In the genomic region with DNA sequence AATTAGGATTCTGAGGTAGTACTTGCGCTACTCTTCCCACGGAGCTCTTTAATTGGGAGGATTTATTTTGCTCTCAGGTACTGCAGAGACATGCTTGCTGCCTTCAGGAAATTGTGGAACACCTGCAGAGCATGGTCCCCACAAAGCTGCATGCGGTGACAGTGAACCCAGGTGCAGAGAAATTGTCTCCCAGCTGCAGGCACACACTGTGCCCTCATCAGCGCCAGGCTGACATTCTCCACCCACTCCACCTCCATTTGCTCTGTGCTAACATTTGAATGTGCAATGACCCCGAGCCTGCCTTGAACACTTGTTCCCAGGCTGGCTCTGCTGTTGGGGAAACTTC, we compare ENCODE assay signal across 14 mouse cellular contexts.
DNase-seq lines count a peak whose midpoint lies in the region; ATAC-seq and TF ChIP-seq lines count a peak whose summit lies in the region.
"Had no signal": no experiment of that assay in that cellular context is flagged by ENCODE, and none has a peak within 500 bp of the region (broad histone marks: within the 10 kb centered on the region; RNA-seq: fewer than 3 reads in every experiment).

No protein-coding gene starts in this region.

- peak; percentile 46 for ATAC-seq in hindbrain, embryonic 11.5 days (ENCODE audit: low FRiP score)
- ATAC-seq in neural tube, embryonic 14.5 days (ENCODE audit: low read depth) = peak; percentile 77
- ATAC-seq: liver, postnatal 0 days had no signal

- H3K4me2 ChIP-seq in hindbrain, embryonic 11.5 days (replicated peaks; ENCODE audit: low read depth, low read length) = no peak overlapping the region
- peak overlapping the region; percentile 21 for H3K4me2 ChIP-seq in neural tube, embryonic 14.5 days (ENCODE audit: low read depth, low read length)
- H3K4me2 ChIP-seq: embryonic facial prominence, embryonic 12.5 days had no signal

- no peak for TF ChIP-seq CTCF in layer of hippocampus, adult 2 months (conservative IDR thresholded peaks at IDR 0.05)

- H3K9ac ChIP-seq in hindbrain, embryonic 11.5 days (ENCODE audit: low read depth, low read length) = no peak overlapping the region
- H3K9ac ChIP-seq in neural tube, embryonic 14.5 days (replicated peaks; ENCODE audit: low read depth, low read length) = no peak overlapping the region
- H3K9ac ChIP-seq: embryonic facial prominence, embryonic 12.5 days; liver, postnatal 0 days had no signal

- peak; percentile 3 to 20 for DNase-seq in layer of hippocampus, adult 2 months (ENCODE audit: low spot score in 2 of 2)
- DNase-seq in layer of hippocampus, postnatal 25 days (ENCODE audit: extremely low spot score in 1 of 2, low spot score in 1 of 2) = no peak
- DNase-seq in hindbrain, embryonic 11.5 days (ENCODE audit: low spot score) = peak; percentile 1
- DNase-seq in layer of hippocampus, postnatal 10 days (ENCODE audit: low spot score in 2 of 2) = peak; percentile 18 to 24
- DNase-seq in heart, adult 11 months = no peak
- DNase-seq in spleen, postnatal 14 days (ENCODE audit: low spot score in 2 of 2) = no peak
- DNase-seq: adrenal gland, postnatal 14 days; cerebellum, adult 11 months; kidney, adult 18-20 months; liver, postnatal 0 days; thymus, postnatal 4 days had no signal

- no peaks in the 10 kb centered on the region for H3K36me3 ChIP-seq in hindbrain, embryonic 11.5 days (ENCODE audit: control insufficient read depth, insufficient read depth, low read length)
- H3K36me3 ChIP-seq in neural tube, embryonic 14.5 days (ENCODE audit: control insufficient read depth, insufficient read depth, low read length) = no peaks in the 10 kb centered on the region
- H3K36me3 ChIP-seq: embryonic facial prominence, embryonic 12.5 days had no signal

- no peak overlapping the region for H3K4me3 ChIP-seq in layer of hippocampus, adult 2 months
- H3K4me3 ChIP-seq in hindbrain, embryonic 11.5 days (ENCODE audit: low read depth, low read length) = no peak overlapping the region
- H3K4me3 ChIP-seq in neural tube, embryonic 14.5 days (ENCODE audit: low read depth, low read length) = no peak overlapping the region
- H3K4me3 ChIP-seq: embryonic facial prominence, embryonic 12.5 days had no signal

- WGBS in hindbrain, embryonic 11.5 days = 26% methylated on average over 5 of the region's 5 CpGs
- WGBS in neural tube, embryonic 14.5 days = 9% methylated on average over 5 of the region's 5 CpGs

- peak overlapping the region; percentile 88 for H3K27ac ChIP-seq in layer of hippocampus, adult 2 months
- no peak overlapping the region for H3K27ac ChIP-seq in hindbrain, embryonic 11.5 days (ENCODE audit: low read depth, low read length)
- no peak overlapping the region for H3K27ac ChIP-seq in neural tube, embryonic 14.5 days (ENCODE audit: low read depth, low read length)
- H3K27ac ChIP-seq: embryonic facial prominence, embryonic 12.5 days had no signal

- H3K27me3 ChIP-seq in hindbrain, embryonic 11.5 days (ENCODE audit: control insufficient read depth, insufficient read depth, low read length) = no peaks in the 10 kb centered on the region
- no peaks in the 10 kb centered on the region for H3K27me3 ChIP-seq in neural tube, embryonic 14.5 days (ENCODE audit: control insufficient read depth, insufficient read depth, low read length)
- H3K27me3 ChIP-seq: CH12.LX; embryonic facial prominence, embryonic 12.5 days had no signal

- no peaks in the 10 kb centered on the region for H3K9me3 ChIP-seq in hindbrain, embryonic 11.5 days (ENCODE audit: control insufficient read depth, low read length)
- no peaks in the 10 kb centered on the region for H3K9me3 ChIP-seq in neural tube, embryonic 14.5 days (ENCODE audit: control insufficient read depth, low read length)
- H3K9me3 ChIP-seq: embryonic facial prominence, embryonic 12.5 days had no signal

- H3K4me1 ChIP-seq in hindbrain, embryonic 11.5 days (replicated peaks; ENCODE audit: control insufficient read depth, insufficient read depth, low read length) = peaks cover 3% of the 10 kb centered on the region; the same call in 1 of the 2 replicates
- H3K4me1 ChIP-seq in neural tube, embryonic 14.5 days (ENCODE audit: control insufficient read depth, insufficient read depth, low read length) = peaks cover 13% of the 10 kb centered on the region; the same call in 1 of the 2 replicates
- H3K4me1 ChIP-seq: embryonic facial prominence, embryonic 12.5 days had no signal

Comparison
In these comparisons a context has a peak if more than half of its experiments do, and no peak if none do; other contexts are left out.
1. DNase-seq: peak in layer of hippocampus, adult 2 months (2 of 2), hindbrain, embryonic 11.5 days (single experiment) and layer of hippocampus, postnatal 10 days (2 of 2); none in layer of hippocampus, postnatal 25 days (0 of 2), heart, adult 11 months (single experiment) and spleen, postnatal 14 days (0 of 2).